Mouse (Mus musculus) embryonic fibroblast, embryonic 13.5 days (primary cell): ENCODE measurements around the gene Lrrc75a. TPM values are rescaled to one million over a fixed set of nuclear protein-coding genes. Genes with fewer than 3 reads are reported as not detected.

Experiments
- H3K27ac ChIP-seq: 2 replicates; pipeline ENCODE4 v1.5.1; 2012; ENCODE audit warnings: low read length, control low read depth, inconsistent platforms; ENCODE audit not compliant: insufficient read depth
- H3K4me1 ChIP-seq: 2 replicates; pipeline ENCODE4 v1.6.1; 2011; ENCODE audit warnings: low read length; ENCODE audit not compliant: control insufficient read depth, insufficient read depth
- H3K4me3 ChIP-seq: 2 replicates; pipeline ENCODE4 v1.5.1; 2011; ENCODE audit warnings: mild to moderate bottlenecking, control low read depth, low read length; ENCODE audit not compliant: insufficient read depth
- CTCF ChIP-seq: IDR thresholded peaks from 2 replicates; pipeline ENCODE4 v1.5.1; 2011; ENCODE audit warnings: mild to moderate bottlenecking, control low read depth, low read length, moderate library complexity, borderline replicate concordance; ENCODE audit not compliant: insufficient read depth
- POLR2A ChIP-seq: IDR thresholded peaks from 2 replicates; pipeline ENCODE4 v1.6.1; 2011; ENCODE audit warnings: low read depth, mild to moderate bottlenecking, control low read depth, low read length, moderate library complexity
- polyA plus RNA-seq: library from polyadenylated mRNA; stranded (reverse); fragments of >200 nt; gene quantifications from 2 replicates; pipeline ENCODE4 v1.2.4, GENCODE M21; 2011; ENCODE audit warnings: low read depth; ENCODE audit not compliant: missing spikeins, insufficient read length

Lrrc75a gene
- polyA plus RNA-seq, 1 experiment, result 12.6 TPM

GRCm38 (mm10) chr11:62558152-62558551 lies 90.2 kb downstream of the Lrrc75a start:
- Histone ChIP-seq H3K4me3 (no peak overlapping the region), H3K27ac (no peak overlapping the region), H3K4me1 (peaks cover 6% of the 10 kb centered on the region)
- TF ChIP-seq POLR2A, result no peak
- no peak for TF ChIP-seq CTCF

GRCm38 (mm10) chr11:62557205-62557604 lies 91.1 kb downstream of the Lrrc75a start:
- Histone ChIP-seq H3K27ac (no peak overlapping the region), H3K4me3 (no peak overlapping the region), H3K4me1 (peaks cover 6% of the 10 kb centered on the region)
- TF ChIP-seq CTCF (no peak), POLR2A (no peak)

DNA sequence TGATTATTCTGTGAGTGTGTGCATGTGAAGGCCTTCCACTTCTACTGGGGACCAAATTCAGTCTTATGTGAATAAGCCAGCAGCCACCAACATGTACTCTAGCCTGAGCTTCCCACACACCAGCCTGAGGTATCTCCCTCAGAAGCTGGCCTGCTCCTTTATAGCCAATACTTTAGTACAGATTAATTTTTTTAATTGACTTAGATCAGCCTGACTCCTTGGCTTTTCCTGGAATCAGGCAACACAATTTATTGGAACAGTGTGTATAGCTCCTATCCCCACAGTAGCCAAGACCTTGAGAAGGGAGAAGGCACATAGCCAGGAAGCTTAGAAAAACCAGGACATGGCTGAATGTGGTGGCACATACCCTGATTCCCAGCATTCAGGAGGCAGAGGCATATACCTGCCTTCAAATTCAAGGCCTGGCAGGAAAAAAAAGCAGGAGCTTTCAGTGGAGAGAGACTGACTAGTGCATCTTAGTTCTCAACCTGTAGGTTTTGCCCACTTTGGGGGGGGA lies 92.4 kb downstream of the Lrrc75a start:
- peaks cover 6% of the 10 kb centered on the region for H3K4me1 ChIP-seq
- no peak overlapping the region for H3K4me3 ChIP-seq
- TF ChIP-seq POLR2A, result peak; percentile 53
- no peak for TF ChIP-seq CTCF
- H3K27ac ChIP-seq, result no peak overlapping the region

DNA sequence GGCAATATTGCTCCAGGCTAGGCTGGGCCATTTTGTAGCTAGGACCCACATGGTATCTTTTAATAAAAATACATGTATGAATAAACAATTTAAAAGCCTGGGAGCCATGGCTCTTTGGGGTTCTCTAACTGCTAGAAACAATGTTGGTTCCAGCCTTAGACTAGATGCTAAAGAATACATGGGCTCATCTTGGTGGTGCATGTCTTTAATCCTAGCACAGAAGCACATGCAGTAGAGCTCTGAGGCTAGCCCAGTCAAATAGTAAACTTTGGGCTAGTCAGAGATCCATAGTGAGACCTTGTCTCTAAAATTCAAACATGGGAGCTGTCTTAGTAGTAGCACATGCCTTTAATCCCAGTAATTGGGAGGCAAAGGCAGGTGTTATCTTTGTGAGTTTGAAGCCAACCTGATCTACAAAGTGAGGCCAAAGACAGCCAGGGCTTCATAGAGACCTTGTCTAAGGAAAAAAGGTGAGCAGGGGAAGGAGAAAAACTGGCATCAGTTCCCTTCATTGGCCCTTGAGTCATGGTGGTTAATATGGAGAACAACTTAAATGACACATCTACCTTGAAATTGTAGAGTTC lies 93.3 kb downstream of the Lrrc75a start:
- no peak overlapping the region for H3K27ac ChIP-seq
- TF ChIP-seq CTCF (no peak), POLR2A (peak; percentile 38; the same call in 1 of the 2 replicates)
- H3K4me1 ChIP-seq, result peaks cover 6% of the 10 kb centered on the region
- H3K4me3 ChIP-seq, result peak overlapping the region; percentile 67; the same call in 1 of the 2 replicates

Other genes starting within 250 kb of the Lrrc75a start
- 4.5 and 6.7 TPM in 2 replicates for gene Pigl, start 190.1 kb downstream of the Lrrc75a start, polyA plus RNA-seq
- 179 and 225 TPM in 2 replicates for gene Ncor1, start 190.0 kb downstream of the Lrrc75a start, polyA plus RNA-seq
- gene Cenpv, start 109.3 kb downstream of the Lrrc75a start, polyA plus RNA-seq, result 6.3 and 7.3 TPM in 2 replicates
- 493 and 593 TPM in 2 replicates for gene Ubb, start 97.4 kb downstream of the Lrrc75a start, polyA plus RNA-seq
- gene Trpv2, start 74.0 kb downstream of the Lrrc75a start, polyA plus RNA-seq, result 9.6 and 11.4 TPM in 2 replicates
- gene Mmgt2, start 141 bp upstream of the Lrrc75a start, polyA plus RNA-seq, result 31.3 and 34.0 TPM in 2 replicates
- 7.7 and 8.0 TPM in 2 replicates for gene Zfp287, start 83.4 kb upstream of the Lrrc75a start, polyA plus RNA-seq
- gene Gm10428, start 104.6 kb upstream of the Lrrc75a start, polyA plus RNA-seq, result not detected in 2 replicates
- gene Zfp286, start 140.9 kb upstream of the Lrrc75a start, polyA plus RNA-seq, result 6.7 and 7.6 TPM in 2 replicates
- gene Trim16, start 171.7 kb upstream of the Lrrc75a start, polyA plus RNA-seq, result 23.5 and 28.5 TPM in 2 replicates
- gene Fbxw10, start 198.5 kb upstream of the Lrrc75a start, polyA plus RNA-seq, result 1.3 and 1.5 TPM in 2 replicates
- gene Tvp23b, start 230.9 kb upstream of the Lrrc75a start, polyA plus RNA-seq, result 48.6 and 58.2 TPM in 2 replicates